Mouse (Mus musculus): Measurements from ENCODE around the gene 4933415A04Rik.

Gene 4933415A04Rik

DNA sequence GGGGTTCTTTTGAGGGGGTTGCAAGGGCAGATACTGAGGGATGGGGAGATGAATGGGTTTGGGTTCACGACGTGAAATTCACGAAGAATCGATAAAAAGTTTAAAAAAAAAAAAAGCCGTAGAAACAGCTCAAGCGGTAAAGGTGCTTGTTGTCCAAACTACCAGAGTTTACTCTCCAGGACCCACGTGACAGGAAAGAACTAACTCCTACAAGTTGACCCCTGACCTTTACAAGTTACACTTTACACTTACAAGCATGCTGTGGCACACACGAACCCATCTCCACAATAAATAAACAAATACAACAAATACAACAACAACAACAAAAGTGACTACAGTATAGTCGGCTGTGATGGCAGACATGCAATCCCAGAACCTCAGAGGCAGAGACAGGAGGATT is 44.8 kb downstream of the 4933415A04Rik start:
- DNase-seq (ENCODE audit: low spot score in 2 of 2), result no peak

DNA sequence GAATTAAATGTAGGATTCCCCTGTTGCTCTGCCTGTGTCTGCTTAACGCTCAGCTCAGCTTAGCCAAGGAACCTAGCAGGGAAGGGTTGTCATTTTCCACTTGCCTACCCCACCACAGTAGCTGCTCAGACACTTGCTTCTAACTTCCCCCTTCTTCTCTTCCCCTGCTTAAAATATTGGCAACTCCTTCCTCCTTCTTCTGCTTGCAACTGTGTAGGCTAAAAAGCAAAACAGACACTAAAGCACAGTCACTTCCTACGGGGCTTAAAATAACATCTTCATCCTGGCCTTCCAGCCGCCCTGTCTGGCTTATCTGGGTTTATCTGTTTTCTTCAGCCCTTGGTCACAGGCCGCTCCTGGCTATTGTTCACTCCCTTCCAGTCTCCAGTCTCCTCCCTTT is 45.7 kb downstream of the 4933415A04Rik start:
- DNase-seq (ENCODE audit: low spot score in 2 of 2), result no peak

DNA sequence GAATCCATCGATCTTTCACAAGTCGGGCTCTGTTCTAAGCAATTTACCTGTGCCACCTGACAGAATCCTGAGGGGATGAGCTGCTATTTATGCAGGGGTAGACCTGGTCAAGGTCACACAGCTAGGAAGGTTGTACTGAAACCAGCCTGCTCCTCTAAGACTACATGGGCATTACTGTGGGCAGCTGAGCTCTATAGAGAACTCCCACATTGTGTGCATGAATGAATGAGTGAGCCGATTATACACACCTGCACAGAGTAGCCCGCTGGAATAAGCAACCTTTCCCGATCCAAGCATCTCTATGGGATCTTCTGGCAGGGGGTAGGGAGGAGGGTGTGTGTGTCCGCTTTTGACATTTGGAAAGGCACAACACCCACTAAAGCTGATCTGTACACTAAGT is 46.3 kb downstream of the 4933415A04Rik start:
- DNase-seq (ENCODE audit: low spot score in 2 of 2), result no peak

DNA sequence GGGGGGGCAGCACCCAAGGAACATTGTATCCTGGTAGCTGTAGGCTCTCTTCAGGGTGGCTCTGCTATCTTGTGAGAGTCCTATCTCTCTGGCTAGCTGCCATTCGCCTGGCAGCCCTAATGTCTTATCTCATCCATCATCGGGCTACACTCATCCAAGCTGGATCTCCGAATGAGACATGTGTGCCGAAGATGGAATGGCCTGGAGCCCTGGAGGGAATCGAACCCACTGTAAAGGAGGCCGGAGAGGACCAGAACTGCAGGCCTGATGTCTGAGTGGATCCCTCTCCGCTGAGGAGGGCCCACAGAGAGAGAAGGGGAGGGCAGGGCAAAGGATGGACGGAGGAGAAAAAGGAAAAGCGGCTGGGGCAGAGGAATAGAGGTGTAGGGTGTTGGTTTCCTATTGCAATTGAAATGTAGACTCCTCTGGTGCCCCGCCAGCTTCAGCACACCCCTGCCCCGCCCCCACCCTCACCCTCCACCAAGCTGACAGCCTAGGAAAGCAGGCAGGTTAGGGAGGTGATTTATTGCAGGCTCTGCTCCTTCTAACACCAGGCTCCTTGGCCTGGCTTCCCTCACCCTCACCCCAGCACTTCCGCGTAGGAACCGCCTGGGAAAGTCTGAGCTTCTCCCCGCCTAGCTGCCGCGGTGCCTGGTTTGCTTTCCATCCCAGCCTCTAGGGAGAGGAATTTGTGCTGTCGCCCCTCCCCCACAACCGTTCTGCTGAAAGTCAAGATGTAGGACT is 47.0 kb downstream of the 4933415A04Rik start:
- DNase-seq (ENCODE audit: low spot score in 2 of 2), result no peak

DNA sequence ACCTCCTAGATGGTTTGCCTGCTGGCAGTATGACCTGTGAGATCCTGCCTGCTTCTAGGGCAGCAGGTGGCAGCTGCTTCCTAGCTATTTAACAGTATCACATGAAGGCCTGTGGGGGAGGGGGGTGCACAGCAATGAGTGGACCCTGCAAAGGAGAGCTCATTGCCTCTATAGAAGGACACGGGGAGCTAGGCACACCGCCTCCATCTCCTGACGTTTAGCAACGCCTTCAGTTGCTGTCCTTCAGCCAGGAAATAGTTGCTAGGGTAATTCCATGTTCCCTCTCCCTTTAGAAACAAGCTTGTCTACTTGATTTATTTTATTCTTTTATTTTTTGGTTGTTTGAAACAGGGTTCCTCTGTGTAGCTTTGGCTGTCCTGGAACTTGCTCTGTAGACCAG is 49.9 kb downstream of the 4933415A04Rik start:
- no peak for DNase-seq (ENCODE audit: low spot score in 2 of 2)

DNA sequence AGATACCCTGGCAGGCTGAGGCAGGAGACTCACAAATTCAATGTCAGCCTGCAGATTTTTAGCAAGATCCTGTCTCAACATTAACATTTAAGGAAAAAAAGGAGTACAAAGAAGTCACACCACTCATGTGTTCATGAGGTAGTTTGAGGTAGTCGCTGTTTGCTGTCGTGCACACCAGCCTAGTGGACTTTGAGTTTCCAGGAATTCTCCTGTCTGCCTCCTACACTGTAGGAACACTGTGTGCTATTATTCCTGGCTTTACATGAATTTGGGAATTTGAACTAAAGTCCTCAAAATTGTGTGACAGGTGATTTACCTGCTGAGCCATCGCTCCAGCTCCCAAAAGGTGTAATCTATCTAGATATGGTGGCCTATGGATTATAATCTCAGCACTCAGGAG is 51.6 kb downstream of the 4933415A04Rik start:
- DNase-seq (ENCODE audit: low spot score in 2 of 2), result no peak
